Mouse (Mus musculus) adipocyte (in vitro differentiated cells): ENCODE data around the gene Emilin1.

Source experiments
- DNase-seq: peaks from one replicate; pipeline ENCODE4 v3.0.0-alpha.2; 2016; ENCODE audit warnings: low spot score

Emilin1 gene

GRCm38 (mm10) chr5:30925217-30925616, 12.0 kb downstream of the Emilin1 start:
- no peak for DNase-seq

DNA sequence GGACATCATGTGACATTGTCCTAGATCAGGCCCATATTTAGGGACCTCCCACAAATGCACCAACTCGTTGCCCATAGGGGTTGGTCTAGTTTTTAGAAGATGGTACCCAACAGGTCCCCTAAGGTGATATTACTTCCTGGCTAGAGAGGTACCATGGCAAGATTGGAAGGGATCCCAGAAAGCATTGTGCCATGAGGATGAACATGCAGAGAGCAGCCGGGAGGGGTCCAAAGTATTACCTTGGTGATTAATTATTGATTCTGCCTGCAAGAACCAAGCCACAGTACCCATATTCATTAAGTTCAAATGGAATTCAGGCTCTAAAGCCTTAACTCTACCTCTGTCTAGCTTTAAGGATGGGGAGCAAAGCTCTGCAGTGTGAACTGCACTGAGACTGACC, 12.9 kb downstream of the Emilin1 start:
- DNase-seq = no peak

DNA sequence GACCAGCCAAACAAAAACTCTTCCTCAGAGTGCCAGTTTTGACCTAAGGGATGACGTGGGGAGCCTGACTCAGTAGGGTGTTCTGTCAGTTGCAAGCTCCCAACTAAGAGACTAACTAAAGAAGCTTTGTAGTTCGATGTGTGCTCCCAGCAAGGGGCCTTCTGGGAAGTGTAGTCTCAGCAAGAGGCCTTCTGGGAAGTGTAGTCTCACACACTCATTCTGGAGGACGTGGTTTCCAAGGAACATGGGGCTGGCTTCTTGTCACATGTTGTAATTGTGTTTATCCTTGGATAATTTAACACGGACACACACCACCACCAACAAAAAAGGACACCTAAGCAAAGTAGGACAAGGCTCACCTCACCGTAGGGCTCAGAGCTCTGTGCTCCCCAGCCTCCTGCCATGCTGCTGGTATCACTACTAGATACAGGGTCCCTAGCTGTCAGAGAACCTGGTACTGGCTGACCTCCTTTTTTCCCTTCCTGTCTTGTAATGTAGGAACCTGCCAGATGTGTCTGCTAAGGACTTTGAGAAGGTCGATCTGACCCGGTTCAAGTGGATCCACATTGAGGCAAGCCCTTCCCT, 14.8 kb downstream of the Emilin1 start:
- peak; percentile 37 for DNase-seq

- peak; percentile 90 for DNase-seq
Measured at GRCm38 (mm10) chr5:30930121-30930520, 16.9 kb downstream of the Emilin1 start.

DNA sequence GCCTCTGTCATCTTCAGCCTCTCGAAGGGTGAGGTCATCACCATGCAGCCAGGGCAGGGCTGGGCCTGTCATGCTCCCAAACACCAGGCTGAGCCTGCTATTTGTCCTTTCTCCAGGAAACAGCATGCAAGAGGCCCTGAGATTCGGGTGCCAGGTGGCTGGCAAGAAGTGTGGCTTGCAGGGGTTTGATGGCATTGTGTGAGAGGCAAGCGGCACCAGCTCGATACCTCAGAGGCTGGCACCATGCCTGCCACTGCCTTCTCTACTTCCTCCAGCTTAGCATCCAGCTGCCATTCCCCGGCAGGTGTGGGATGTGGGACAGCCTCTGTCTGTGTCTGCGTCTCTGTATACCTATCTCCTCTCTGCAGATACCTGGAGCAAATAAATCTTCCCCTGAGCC, 17.6 kb downstream of the Emilin1 start:
- no peak for DNase-seq

DNA sequence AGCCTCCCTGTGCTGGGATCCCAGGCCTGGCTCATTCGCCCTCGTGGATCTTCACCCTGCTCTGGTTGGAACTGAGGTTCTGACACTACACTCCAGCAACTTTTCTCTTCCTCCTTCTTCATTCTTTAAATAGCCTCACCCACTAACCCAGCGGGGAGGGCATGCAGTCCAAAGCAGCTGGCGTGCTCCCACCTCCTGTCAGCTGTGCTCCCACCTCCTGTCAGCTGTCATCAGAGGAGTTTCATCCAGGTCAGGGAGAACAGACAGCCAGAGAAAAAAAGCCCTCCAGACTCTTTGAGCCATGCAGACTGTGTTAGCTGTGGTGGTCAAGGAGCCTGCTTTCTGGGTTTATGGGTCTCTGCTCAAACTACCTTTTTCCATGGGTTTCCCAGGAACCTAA, 18.2 kb downstream of the Emilin1 start:
- DNase-seq = no peak

DNA sequence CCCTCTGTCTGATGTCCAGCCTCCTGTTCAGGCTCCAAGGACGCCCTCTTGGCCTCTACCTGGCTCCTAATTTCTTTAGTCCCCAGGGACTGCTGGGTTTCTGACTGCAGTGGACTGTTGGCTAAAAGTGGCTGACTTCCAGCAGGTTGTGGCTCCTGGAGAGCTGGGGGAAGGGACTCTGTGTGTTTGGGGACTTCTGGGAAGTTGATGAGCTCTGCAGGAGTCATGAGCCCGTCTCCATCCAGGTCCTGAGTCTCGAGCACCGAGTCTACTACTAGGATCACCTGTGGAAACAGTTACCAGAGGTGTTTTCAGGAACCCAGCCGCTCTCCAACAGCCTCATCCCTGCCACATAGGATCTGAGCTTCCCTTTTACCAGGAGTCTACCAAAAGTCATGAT, 20.5 kb downstream of the Emilin1 start:
- no peak for DNase-seq

DNA sequence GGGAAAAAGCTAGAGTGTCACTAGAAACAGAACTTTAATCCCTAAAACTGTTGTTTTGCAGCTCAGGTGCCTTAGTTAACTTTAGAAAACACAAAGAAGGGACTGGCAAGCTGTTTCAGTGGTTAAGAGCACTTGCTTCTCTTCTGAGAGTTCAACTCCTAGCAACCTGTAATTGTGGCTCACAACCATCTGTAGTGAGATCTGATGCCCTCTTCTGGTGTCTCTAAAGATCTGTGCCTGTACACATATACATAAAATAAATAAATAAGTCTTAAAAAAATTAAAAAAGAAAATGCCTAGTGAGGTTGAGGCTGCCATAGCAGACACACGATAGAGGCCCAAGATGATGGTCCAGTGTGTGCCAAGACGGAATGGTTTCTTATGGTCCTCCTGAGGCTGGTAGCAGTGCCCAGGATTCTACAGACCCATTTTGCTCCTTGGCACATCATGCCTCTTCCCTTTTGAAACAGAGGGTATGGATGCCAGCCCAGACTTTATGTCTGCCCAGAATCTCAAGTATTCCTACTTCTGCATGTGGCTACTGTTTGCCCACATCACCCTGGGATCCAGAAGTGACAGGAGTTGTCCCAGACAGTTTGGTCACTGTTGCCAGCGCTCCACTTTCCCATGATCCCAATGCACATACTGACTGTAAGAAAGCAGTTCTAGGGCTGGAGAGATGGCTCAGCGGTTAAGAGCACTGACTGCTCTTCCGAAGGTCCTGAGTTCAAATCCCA, 21.7 kb downstream of the Emilin1 start:
- no peak for DNase-seq

GRCm38 (mm10) chr5:30943004-30943403, 29.8 kb downstream of the Emilin1 start:
- DNase-seq = no peak

DNA sequence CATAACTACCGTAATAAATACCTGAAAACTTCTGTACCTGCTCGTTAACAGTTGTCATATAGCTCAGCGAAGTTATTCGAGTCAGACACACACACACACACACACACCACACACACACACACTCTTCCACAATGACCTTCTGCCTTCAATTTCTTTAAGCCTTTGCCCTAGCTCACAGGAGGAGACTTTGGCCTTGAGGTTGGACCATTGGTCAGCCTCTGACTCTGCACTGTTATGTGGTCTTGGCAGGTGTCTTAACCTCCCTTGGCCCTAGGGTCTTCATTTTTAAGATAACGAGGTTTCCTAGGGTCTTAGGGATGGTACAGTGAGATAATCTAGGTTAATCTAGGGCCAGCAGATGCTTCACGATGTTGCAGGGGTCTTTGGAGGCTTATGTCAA, 31.1 kb downstream of the Emilin1 start:
- no peak for DNase-seq

DNA sequence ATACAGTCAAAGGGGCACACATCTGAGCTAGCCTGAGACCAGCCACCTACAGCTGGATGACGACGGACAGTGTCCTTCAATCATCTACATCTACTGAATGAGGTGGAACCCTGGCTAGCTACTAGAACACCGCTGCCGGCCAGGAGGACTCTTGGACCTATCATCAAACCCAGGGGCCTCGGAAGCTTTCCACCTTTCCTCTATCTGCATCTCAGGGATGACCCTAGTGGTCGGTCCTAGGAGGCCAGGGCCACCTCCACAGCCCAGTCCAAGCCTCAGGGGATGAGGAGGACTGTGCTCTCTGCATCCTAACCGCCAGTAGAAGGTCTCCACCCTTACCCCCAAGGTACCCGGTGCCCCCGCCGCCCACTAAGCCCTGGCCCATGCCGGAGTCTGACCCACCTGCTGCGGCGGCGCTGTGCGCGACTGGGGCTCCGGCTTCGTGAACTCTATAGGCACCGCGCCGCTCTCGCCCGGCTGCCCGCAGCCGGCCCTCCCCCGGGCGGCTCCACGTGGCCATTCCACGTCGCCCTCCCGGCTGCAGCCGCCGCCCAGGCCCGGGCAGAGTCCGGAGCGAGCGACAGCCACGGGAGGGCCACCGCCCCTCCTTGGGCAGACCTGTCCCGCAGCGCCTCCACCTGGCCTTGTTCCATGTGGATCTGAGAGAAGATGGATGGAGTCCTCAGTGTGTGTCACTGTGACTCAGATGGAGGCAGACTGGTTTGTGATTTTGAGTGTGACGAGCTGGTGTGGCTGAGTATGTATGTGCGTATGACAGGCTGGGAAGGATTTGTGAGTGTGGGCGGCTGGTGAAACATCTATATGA, 32.0 kb downstream of the Emilin1 start, which contains the start of gene Cgref1:
Gene Cgref1, minus strand, starts transcription at position 636 of the 826 bp plus-strand sequence.
- no peak for DNase-seq

DNA sequence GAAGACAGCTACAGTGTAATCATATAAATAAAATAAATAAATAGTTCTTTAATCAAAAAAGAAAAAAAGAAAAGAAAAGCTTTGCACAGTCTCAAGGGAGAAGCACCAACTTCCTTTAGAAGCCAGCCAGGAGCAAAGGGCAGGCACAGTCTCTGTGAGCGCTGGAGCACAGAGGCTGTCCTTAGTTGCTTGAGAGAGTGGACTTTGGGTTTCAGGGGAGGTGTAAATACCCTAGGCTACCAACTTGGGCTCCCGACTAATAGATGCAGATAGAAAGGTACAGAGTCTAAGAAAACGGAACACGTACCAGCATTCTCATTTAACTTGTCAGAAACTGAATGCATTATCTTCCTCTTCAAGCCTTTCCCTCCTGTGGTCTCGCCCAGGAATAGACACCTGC, 35.4 kb downstream of the Emilin1 start:
- DNase-seq = peak; percentile 74

DNA sequence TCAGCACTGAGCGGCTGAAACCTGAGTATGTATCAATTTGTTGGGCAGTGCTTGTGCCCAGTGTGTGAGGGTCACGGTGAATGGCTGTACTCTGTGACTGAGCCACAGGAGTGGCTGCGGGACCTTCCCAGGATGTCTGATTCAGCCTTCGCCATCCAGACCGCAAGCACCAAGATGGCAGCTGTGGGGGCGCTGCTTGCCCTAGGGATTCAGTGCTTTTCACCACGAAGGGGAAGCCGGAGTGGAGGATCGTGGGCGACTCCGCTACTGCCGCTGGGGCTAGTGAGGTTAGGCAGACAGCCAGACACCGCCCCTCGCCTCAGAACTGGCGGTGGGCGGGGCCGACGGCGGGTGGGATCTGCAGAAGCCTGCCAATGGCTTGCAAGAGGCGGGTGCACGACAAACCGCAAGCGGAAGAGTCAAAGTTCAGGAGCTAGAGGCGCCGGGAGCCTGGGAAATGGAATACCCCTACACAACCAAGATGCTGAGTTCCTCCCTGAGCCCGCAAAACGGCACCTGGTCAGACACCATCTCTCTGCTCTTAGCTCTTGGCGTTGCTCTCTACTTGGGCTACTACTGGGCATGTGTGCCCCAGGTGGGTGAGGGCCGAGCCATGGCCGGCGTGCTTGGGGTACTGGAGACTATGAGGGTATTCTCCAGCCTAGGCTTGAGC, 36.6 kb downstream of the Emilin1 start:
- DNase-seq = peak; percentile 94

GRCm38 (mm10) chr5:30950451-30950850, 37.2 kb downstream of the Emilin1 start:
- DNase-seq = peak; percentile 74

GRCm38 (mm10) chr5:30950922-30951321, 37.7 kb downstream of the Emilin1 start:
- no peak for DNase-seq

DNA sequence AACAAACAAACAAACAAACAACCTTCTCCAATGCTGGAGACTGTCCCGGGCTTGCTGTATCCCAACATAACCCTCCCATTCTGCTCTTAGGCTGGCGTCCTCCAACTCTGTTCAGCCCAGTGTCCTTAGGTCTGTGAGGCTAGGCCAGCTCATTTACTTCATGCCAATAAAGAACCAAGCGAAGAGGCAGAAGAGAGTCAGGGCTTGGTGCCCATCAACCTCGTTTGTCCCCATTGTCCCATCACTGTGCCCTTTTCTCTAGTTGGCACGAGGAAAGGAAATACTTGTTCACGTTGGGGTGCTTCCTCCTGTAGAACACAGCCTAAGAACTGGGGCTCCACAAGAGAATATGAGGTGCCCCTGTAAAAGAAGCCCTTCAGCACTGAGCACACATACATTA, 38.5 kb downstream of the Emilin1 start:
- peak; percentile 65 for DNase-seq

GRCm38 (mm10) chr5:30952551-30952950, 39.3 kb downstream of the Emilin1 start:
- no peak for DNase-seq

GRCm38 (mm10) chr5:30954065-30954464, 40.9 kb downstream of the Emilin1 start:
- DNase-seq = no peak

DNA sequence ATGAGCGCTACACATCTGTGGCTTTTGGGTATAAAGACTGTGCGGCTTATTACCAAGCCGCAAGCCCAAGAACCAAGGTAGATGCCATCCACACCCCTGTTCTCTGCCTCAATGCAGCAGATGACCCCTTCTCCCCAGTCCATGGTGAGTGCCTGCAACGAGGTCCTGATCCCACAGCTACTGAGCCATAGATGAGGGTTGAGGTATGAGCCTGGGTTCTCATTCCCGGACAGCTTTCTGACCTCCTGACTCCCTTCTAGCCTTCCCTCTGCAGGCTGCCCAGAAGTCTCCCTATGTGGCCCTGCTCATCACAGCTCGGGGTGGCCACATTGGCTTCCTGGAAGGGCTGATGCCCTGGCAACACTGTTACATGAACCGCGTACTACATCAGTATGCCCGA, 41.4 kb downstream of the Emilin1 start:
- DNase-seq = no peak

- DNase-seq = no peak
Measured at GRCm38 (mm10) chr5:30955751-30956150, 42.5 kb downstream of the Emilin1 start.

- DNase-seq = no peak
Measured at GRCm38 (mm10) chr5:30957891-30958290, 44.7 kb downstream of the Emilin1 start.

DNA sequence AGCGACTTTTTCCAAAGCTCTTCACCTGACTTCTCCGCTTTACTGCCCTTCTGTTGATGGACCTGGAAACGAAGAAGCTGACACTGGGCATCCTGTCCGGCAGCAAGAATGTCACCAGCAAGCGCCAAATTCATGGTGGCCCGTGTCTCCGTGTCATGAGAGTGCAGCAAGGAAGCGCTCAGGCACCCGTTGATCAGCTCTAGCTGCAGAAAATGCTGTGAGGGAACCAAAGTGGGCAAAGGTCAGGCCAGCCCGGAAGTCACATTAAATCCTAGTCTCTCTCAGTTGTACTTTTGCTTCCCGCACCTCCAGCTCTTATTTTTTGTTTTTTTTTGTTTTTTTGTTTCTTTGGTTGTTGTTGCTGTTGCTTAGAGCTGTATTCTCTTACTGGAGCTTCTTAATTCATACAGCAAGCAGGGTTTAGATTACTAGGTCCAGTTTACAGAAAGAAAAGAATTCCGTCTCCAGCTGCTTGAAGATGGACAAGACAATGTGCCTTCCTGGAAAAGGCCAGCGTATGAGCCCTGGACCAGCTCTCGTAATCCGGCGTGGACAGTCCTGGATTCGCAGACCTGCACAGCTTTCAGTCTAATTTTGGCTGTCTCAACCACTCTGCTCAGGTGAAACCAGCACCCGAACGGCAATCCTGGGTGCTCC, 46.1 kb downstream of the Emilin1 start:
- peak; percentile 60 for DNase-seq
